Mouse (Mus musculus) stomach, postnatal 0 days (tissue): ENCODE measurements at regions not wholly inside any gene's neighbourhood (a gene's known extent, or its start where the extent isn't known, plus 50 kb on each side); places are given as distances from the start of the nearest gene placed in this dataset.

ENCODE experiments used
- ATAC-seq: fragments of 200-750 bp; cut with Nextera tagmentation; 2 replicates; pipeline ENCODE4 v1.8.0; 2017; ENCODE audit not compliant: low FRiP score, low TSS enrichment
- DNase-seq: peaks from one replicate; pipeline ENCODE4 v3.0.0-alpha.2; 2016; ENCODE audit warnings: low spot score
- H3K27ac ChIP-seq: fragments of 300-500 bp; sonication (generic); replicated peaks from 2 replicates; pipeline ENCODE4 v1.5.1; 2014; ENCODE audit warnings: mild to moderate bottlenecking, control low read depth
- H3K27me3 ChIP-seq: fragments of 300-500 bp; sonication (generic); 2 replicates; pipeline ENCODE4 v1.6.1; 2014; ENCODE audit warnings: low read length; ENCODE audit not compliant: control insufficient read depth, insufficient read depth
- H3K36me3 ChIP-seq: fragments of 300-500 bp; sonication (generic); 2 replicates; pipeline ENCODE4 v1.6.1; 2014; ENCODE audit warnings: low read length, mixed read lengths; ENCODE audit not compliant: control insufficient read depth, insufficient read depth
- H3K4me1 ChIP-seq: fragments of 300-500 bp; sonication (generic); replicated peaks from 2 replicates; pipeline ENCODE4 v1.6.1; 2014; ENCODE audit warnings: antibody characterized with exemption; ENCODE audit not compliant: control insufficient read depth, insufficient read depth
- H3K4me2 ChIP-seq: fragments of 300-500 bp; sonication (generic); replicated peaks from 2 replicates; pipeline ENCODE4 v1.6.1; 2014; ENCODE audit warnings: low read depth, mild to moderate bottlenecking, control low read depth, moderate library complexity
- H3K4me3 ChIP-seq: fragments of 300-500 bp; sonication (generic); 2 replicates; pipeline ENCODE4 v1.5.1; 2014; ENCODE audit warnings: low read depth, low read length, control low read depth
- H3K9ac ChIP-seq: fragments of 300-500 bp; sonication (generic); 2 replicates; pipeline ENCODE4 v1.6.1; 2014; ENCODE audit warnings: mild to moderate bottlenecking, low read length, control low read depth, mixed read lengths
- H3K9me3 ChIP-seq: fragments of 300-500 bp; sonication (generic); 2 replicates; pipeline ENCODE4 v1.6.1; 2016; ENCODE audit warnings: low read length; ENCODE audit not compliant: control insufficient read depth
- CTCF ChIP-seq: IDR thresholded peaks from 2 replicates; pipeline ENCODE4 v1.5.1; 2016; ENCODE audit warnings: antibody characterized with exemption, low read depth, mild to moderate bottlenecking, moderate library complexity
- EP300 ChIP-seq: optimal IDR thresholded peaks from 2 replicates; pipeline ENCODE3; 2016; ENCODE audit warnings: antibody characterized with exemption
- WGBS: fragments of 180-500 bp; shearing (Covaris S2); extraction: QIAGEN DNeasy Blood & Tissue Kit; methylation state at CpG from one replicate; pipeline ENCODE4 v1.1.7; 2014; 5-methylcytosine and 5-hydroxymethylcytosine counted together

GRCm38 (mm10) chr11:18714400-18714799 is 304.4 kb downstream of the Meis1 start:
- H3K4me2 ChIP-seq, result no peak overlapping the region
- peak overlapping the region; percentile 53; the same call in 1 of the 2 replicates for H3K27ac ChIP-seq
- no peak overlapping the region for H3K4me3 ChIP-seq
- H3K36me3 ChIP-seq, result no peaks in the 10 kb centered on the region
- TF ChIP-seq EP300 (no peak), CTCF (no peak)
- H3K9me3 ChIP-seq, result no peaks in the 10 kb centered on the region
- WGBS, result 58% methylated on average over 5 of the region's 5 CpGs
- H3K27me3 ChIP-seq, result no peaks in the 10 kb centered on the region
- ATAC-seq (no peak), DNase-seq (no peak)
- H3K9ac ChIP-seq, result no peak overlapping the region
- H3K4me1 ChIP-seq, result no peaks in the 10 kb centered on the region

GRCm38 (mm10) chr11:18712642-18713053 is 306.1 kb downstream of the Meis1 start:
- no peak for DNase-seq
- H3K27ac ChIP-seq, result no peak overlapping the region
- TF ChIP-seq CTCF, result no peak
- no peak for TF ChIP-seq EP300
- no peak overlapping the region for H3K9ac ChIP-seq
- H3K27me3 ChIP-seq, result no peaks in the 10 kb centered on the region
- WGBS, result 59% methylated on average over 10 of the region's 10 CpGs
- no peak overlapping the region for H3K4me3 ChIP-seq
- ATAC-seq, result no peak
- H3K4me2 ChIP-seq, result no peak overlapping the region
- H3K36me3 ChIP-seq, result no peaks in the 10 kb centered on the region
- no peaks in the 10 kb centered on the region for H3K9me3 ChIP-seq
- H3K4me1 ChIP-seq, result no peaks in the 10 kb centered on the region

- no peak for TF ChIP-seq EP300
- no peak for TF ChIP-seq CTCF
- H3K9ac ChIP-seq, result no peak overlapping the region
- DNase-seq (no peak), ATAC-seq (no peak)
- H3K9me3 ChIP-seq, result no peaks in the 10 kb centered on the region
- H3K36me3 ChIP-seq, result no peaks in the 10 kb centered on the region
- no peaks in the 10 kb centered on the region for H3K4me1 ChIP-seq
- H3K4me3 ChIP-seq, result no peak overlapping the region
- no peak overlapping the region for H3K27ac ChIP-seq
- H3K27me3 ChIP-seq, result no peaks in the 10 kb centered on the region
- H3K4me2 ChIP-seq, result no peak overlapping the region
- 67% methylated on average over 3 of the region's 3 CpGs for WGBS
Observed at GRCm38 (mm10) chr11:18709628-18710027, 309.2 kb downstream of the Meis1 start.

GRCm38 (mm10) chr11:18681593-18681992 is 337.2 kb downstream of the Meis1 start:
- Histone ChIP-seq H3K36me3 (no peaks in the 10 kb centered on the region), H3K9ac (no peak overlapping the region), H3K9me3 (no peaks in the 10 kb centered on the region), H3K27me3 (no peaks in the 10 kb centered on the region), H3K27ac (no peak overlapping the region), H3K4me3 (no peak overlapping the region), H3K4me2 (no peak overlapping the region), H3K4me1 (no peaks in the 10 kb centered on the region)
- ATAC-seq, result no peak
- TF ChIP-seq CTCF, result no peak
- TF ChIP-seq EP300, result no peak
- WGBS, result 73% methylated on average over 6 of the region's 6 CpGs
- DNase-seq, result no peak

GRCm38 (mm10) chr11:18676876-18677275 is 341.9 kb downstream of the Meis1 start:
- H3K27ac ChIP-seq, result no peak overlapping the region
- H3K4me3 ChIP-seq, result no peak overlapping the region
- DNase-seq (no peak), ATAC-seq (no peak)
- no peaks in the 10 kb centered on the region for H3K36me3 ChIP-seq
- no peaks in the 10 kb centered on the region for H3K27me3 ChIP-seq
- no peak overlapping the region for H3K4me2 ChIP-seq
- 77% methylated on average over 2 of the region's 2 CpGs for WGBS
- no peaks in the 10 kb centered on the region for H3K9me3 ChIP-seq
- H3K4me1 ChIP-seq, result no peaks in the 10 kb centered on the region
- no peak for TF ChIP-seq EP300
- no peak for TF ChIP-seq CTCF
- H3K9ac ChIP-seq, result no peak overlapping the region

- H3K9ac ChIP-seq, result no peak overlapping the region
- no peak for ATAC-seq
- H3K27ac ChIP-seq, result no peak overlapping the region
- no peaks in the 10 kb centered on the region for H3K36me3 ChIP-seq
- no peak overlapping the region for H3K4me3 ChIP-seq
- no peaks in the 10 kb centered on the region for H3K9me3 ChIP-seq
- WGBS, result 83% methylated on average over 2 of the region's 2 CpGs
- DNase-seq, result no peak
- no peaks in the 10 kb centered on the region for H3K27me3 ChIP-seq
- no peaks in the 10 kb centered on the region for H3K4me1 ChIP-seq
- no peak overlapping the region for H3K4me2 ChIP-seq
- no peak for TF ChIP-seq CTCF
- TF ChIP-seq EP300, result no peak
Observed at GRCm38 (mm10) chr11:18670967-18671366, 347.8 kb downstream of the Meis1 start.
